Mouse (Mus musculus): ENCODE measurements around the gene Trmt1. TPM values are rescaled to one million over a fixed set of nuclear protein-coding genes. Genes with fewer than 3 reads are reported as not detected.

The Trmt1 gene
- 100 to 1,000 TPM in 1 of 2 experiments, 10 to 100 TPM in 1; 96.9 to 108 TPM for total RNA-seq (2021)
- long read RNA-seq, transcript Trmt1-203 (17 exons, 2,138 nt) = minor isoform, 5 of 74 reads
- long read RNA-seq, transcript Trmt1-201 (17 exons, 2,567 nt) = major isoform, 9 of 74 reads
- long read RNA-seq, partial matches to known transcripts = 12 of 74 reads
- long read RNA-seq, other reads (novel, unspliced or antisense) = 45 of 74 reads

GRCm38 (mm10) chr8:84686191-84687002 lies at the start of gene Trmt1:
Trmt1 (plus strand) TSS chr8:84686307.
- DNase-seq (ENCODE audit: low spot score in 2 of 2) = peak in 1 of 2 experiments; percentile 55

- DNase-seq (ENCODE audit: low spot score in 2 of 2) = no peak
Observed at GRCm38 (mm10) chr8:84637946-84638554, 48.1 kb upstream of the Trmt1 start.

GRCm38 (mm10) chr8:84638555-84639161 lies 47.4 kb upstream of the Trmt1 start:
- DNase-seq (ENCODE audit: low spot score in 2 of 2) = no peak

GRCm38 (mm10) chr8:84639162-84640009 lies 46.7 kb upstream of the Trmt1 start:
- DNase-seq (ENCODE audit: low spot score in 2 of 2) = peak; percentile 88 to 97

- no peak for DNase-seq (ENCODE audit: low spot score in 2 of 2)
Observed at GRCm38 (mm10) chr8:84640010-84640588, 46.0 kb upstream of the Trmt1 start.

GRCm38 (mm10) chr8:84640617-84641294 lies 45.4 kb upstream of the Trmt1 start:
- no peak for DNase-seq (ENCODE audit: low spot score in 2 of 2)

- no peak for DNase-seq (ENCODE audit: low spot score in 2 of 2)
Observed at GRCm38 (mm10) chr8:84641578-84642361, 44.3 kb upstream of the Trmt1 start.

- DNase-seq (ENCODE audit: low spot score in 2 of 2) = no peak
Observed at GRCm38 (mm10) chr8:84643019-84643418, 43.1 kb upstream of the Trmt1 start.

- no peak for DNase-seq (ENCODE audit: low spot score in 2 of 2)
Observed at GRCm38 (mm10) chr8:84646800-84647199, 39.3 kb upstream of the Trmt1 start.

- no peak for DNase-seq (ENCODE audit: low spot score in 2 of 2)
Observed at GRCm38 (mm10) chr8:84647461-84647901, 38.6 kb upstream of the Trmt1 start.

GRCm38 (mm10) chr8:84650213-84650612 lies 35.9 kb upstream of the Trmt1 start:
- no peak for DNase-seq (ENCODE audit: low spot score in 2 of 2)

- no peak for DNase-seq (ENCODE audit: low spot score in 2 of 2)
Observed at GRCm38 (mm10) chr8:84653092-84653631, 32.9 kb upstream of the Trmt1 start.

- DNase-seq (ENCODE audit: low spot score in 2 of 2) = no peak
Observed at GRCm38 (mm10) chr8:84654597-84654996, 31.5 kb upstream of the Trmt1 start.

- no peak for DNase-seq (ENCODE audit: low spot score in 2 of 2)
Observed at GRCm38 (mm10) chr8:84655336-84656190, 30.5 kb upstream of the Trmt1 start.

- DNase-seq (ENCODE audit: low spot score in 2 of 2) = no peak
Observed at GRCm38 (mm10) chr8:84656191-84656525, 29.9 kb upstream of the Trmt1 start.

GRCm38 (mm10) chr8:84656641-84657126 lies 29.4 kb upstream of the Trmt1 start:
- DNase-seq (ENCODE audit: low spot score in 2 of 2) = no peak

- DNase-seq (ENCODE audit: low spot score in 2 of 2) = no peak
Observed at GRCm38 (mm10) chr8:84657203-84657602, 28.9 kb upstream of the Trmt1 start.

GRCm38 (mm10) chr8:84657680-84658079 lies 28.4 kb upstream of the Trmt1 start:
- no peak for DNase-seq (ENCODE audit: low spot score in 2 of 2)

Data from layer of hippocampus, adult 18-20 months (tissue).